Mouse (Mus musculus) testis, adult 2 months (tissue): Measurements from ENCODE around the gene Zdhhc16. TPM values are rescaled to one million over a fixed set of nuclear protein-coding genes. Genes with fewer than 3 reads are reported as not detected.

Source experiments
- H3K27ac ChIP-seq: fragments of 200-500 bp; 2 replicates; pipeline ENCODE4 v1.5.1; 2012; ENCODE audit warnings: low read depth, low read length; ENCODE audit not compliant: control insufficient read depth, insufficient read depth
- H3K27me3 ChIP-seq: fragments of 200-500 bp; 2 replicates; pipeline ENCODE4 v1.6.1; 2012; ENCODE audit warnings: mild to moderate bottlenecking, low read length, moderate library complexity; ENCODE audit not compliant: control insufficient read depth, insufficient read depth
- H3K36me3 ChIP-seq: fragments of 200-500 bp; 2 replicates; pipeline ENCODE4 v1.6.1; 2012; ENCODE audit warnings: mild to moderate bottlenecking, low read length; ENCODE audit not compliant: control insufficient read depth, insufficient read depth
- H3K4me1 ChIP-seq: fragments of 200-500 bp; 2 replicates; pipeline ENCODE4 v1.6.1; 2012; ENCODE audit warnings: low read length; ENCODE audit not compliant: control insufficient read depth, insufficient read depth
- H3K4me3 ChIP-seq: fragments of 200-500 bp; 2 replicates; pipeline ENCODE4 v1.5.1; 2012; ENCODE audit warnings: low read depth, mild to moderate bottlenecking, low read length, moderate library complexity, mixed read lengths; ENCODE audit not compliant: control insufficient read depth
- CTCF ChIP-seq: fragments of 200-500 bp; IDR thresholded peaks from 2 replicates; pipeline ENCODE4 v1.5.1; 2012; ENCODE audit warnings: low read depth, mild to moderate bottlenecking, inconsistent platforms, low read length, moderate library complexity; ENCODE audit not compliant: control insufficient read depth, insufficient read depth, insufficient replicate concordance
- POLR2A ChIP-seq: fragments of 200-500 bp; IDR thresholded peaks from 2 replicates; pipeline ENCODE4 v1.6.1; 2012; ENCODE audit warnings: low read depth, mild to moderate bottlenecking, inconsistent platforms, low read length, moderate library complexity; ENCODE audit not compliant: control insufficient read depth
- polyA plus RNA-seq: library from polyadenylated mRNA; depleted of rRNA; stranded (reverse); fragments of >200 nt; gene quantifications from 2 replicates; pipeline ENCODE4 v1.2.3, GENCODE M21; 2012

Zdhhc16 gene
- polyA plus RNA-seq, 1 experiment: 44.9 TPM

GRCm38 (mm10) chr19:41981595-41981927 is 48.3 kb downstream of the Zdhhc16 start, which contains the start of gene Ubtd1:
Gene Ubtd1, plus strand, starts transcription at chr19:41981763.
- TF ChIP-seq CTCF: no peak
- 0 out of 2 replicates have a peak, but pooled peaks have one; percentile 8 for TF ChIP-seq POLR2A
- H3K4me1 ChIP-seq: peaks cover 3% of the 10 kb centered on the region
- H3K4me3 ChIP-seq: peak within 1 kb of the TSS; percentile 89

DNA sequence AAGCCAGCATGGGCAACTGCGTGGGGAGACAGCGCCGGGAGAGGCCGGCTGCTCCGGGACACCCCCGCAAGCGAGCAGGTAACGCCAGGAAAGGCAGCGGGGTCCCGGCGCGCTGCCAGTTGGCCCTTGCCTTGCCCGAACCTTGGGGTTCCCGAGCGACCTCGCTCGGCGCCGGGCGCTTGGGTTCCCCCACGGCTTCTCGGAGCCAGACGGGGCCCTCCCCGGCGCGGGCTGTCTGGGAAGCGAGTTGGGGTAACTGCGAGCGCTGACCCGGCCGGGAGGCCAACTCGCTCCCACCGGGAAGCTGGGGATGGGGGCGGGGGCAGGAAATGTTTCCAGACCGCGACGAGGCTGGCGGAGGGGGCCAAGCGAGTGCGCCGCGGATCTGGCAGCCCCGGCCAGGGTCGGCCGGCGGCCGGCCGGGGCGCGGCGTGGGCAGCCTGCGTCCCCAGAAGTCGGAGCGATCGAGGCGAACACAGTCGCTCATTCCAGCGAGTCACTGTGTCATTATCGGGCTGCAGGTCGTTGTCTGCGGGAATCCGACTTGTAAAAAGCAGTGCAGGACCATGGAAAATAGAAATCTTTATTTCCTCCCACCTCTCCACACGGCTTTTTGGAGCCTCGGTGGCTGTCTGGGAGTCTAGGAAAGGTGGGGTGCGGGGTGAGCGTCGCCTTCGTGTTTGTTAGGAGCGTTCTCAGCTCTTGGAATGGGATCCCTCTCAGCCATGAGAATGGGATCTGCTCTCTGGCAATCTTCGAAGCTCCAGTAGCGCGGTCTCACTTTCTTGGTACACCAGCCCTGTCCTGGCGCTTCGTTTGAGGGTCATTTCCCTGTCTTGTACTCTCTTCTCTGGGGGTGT is 48.9 kb downstream of the Zdhhc16 start:
- H3K36me3 ChIP-seq: peaks cover 3% of the 10 kb centered on the region
- no peak for TF ChIP-seq CTCF
- peak overlapping the region; percentile 90 for H3K27ac ChIP-seq
- peaks cover 3% of the 10 kb centered on the region for H3K4me1 ChIP-seq
- H3K4me3 ChIP-seq: peak overlapping the region; percentile 89
- H3K27me3 ChIP-seq: no peaks in the 10 kb centered on the region

More at GRCm38 (mm10) chr19:41981595-41981927, 48.3 kb downstream of the Zdhhc16 start, which contains the start of gene Ubtd1:
- Histone ChIP-seq H3K27me3 (no peaks in the 10 kb centered on the region), H3K36me3 (peaks cover 1% of the 10 kb centered on the region), H3K27ac (peak within 1 kb of the TSS; percentile 90)

DNA sequence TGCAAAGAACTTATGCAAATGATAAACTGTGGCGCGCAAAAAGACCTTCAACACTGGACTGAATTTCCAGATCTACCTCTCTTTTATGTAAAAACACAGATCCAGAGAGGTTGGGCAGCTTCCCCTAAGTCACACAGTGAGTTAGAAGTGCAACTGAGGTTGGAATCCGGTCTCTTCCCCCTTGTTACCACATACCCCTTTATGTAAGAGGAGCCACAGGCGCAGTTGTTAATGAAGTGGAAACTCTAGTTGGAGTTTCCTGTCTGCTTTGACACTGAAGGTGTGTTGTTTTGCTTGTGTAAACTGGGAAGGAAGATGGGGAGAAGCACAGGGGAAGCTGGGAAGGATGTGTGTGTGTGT is 49.5 kb downstream of the Zdhhc16 start:
- peak overlapping the region; percentile 90; the same call in 1 of the 2 replicates for H3K27ac ChIP-seq
- no peak for TF ChIP-seq CTCF
- no peak for TF ChIP-seq POLR2A
- peaks cover 3% of the 10 kb centered on the region for H3K36me3 ChIP-seq
- no peaks in the 10 kb centered on the region for H3K27me3 ChIP-seq
- peaks cover 3% of the 10 kb centered on the region for H3K4me1 ChIP-seq
- peak overlapping the region; percentile 89 for H3K4me3 ChIP-seq

DNA sequence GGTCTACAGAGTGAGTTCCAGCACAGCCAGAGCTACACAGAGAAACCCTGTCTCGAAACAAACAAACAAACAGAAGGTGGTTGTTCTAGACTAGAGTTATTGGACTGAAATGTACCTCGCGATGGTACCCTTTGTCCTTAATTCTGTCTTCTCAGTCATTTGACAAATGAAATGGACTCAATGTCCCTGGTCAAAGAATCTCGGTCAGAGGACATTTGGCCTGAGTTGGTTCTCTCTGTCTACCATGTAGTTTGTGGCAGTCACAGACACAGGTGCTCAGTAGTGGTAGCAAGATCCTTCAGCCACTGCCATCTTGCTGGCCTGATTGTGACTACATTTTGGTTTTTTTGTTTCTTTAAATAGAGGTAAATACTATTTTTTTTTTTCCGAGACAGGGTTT is 52.7 kb downstream of the Zdhhc16 start:
- no peak for TF ChIP-seq POLR2A
- no peak for TF ChIP-seq CTCF
- Histone ChIP-seq H3K4me1 (peaks cover 3% of the 10 kb centered on the region), H3K27ac (no peak overlapping the region), H3K36me3 (peaks cover 3% of the 10 kb centered on the region), H3K27me3 (no peaks in the 10 kb centered on the region), H3K4me3 (no peak overlapping the region)

GRCm38 (mm10) chr19:41987206-41987605 is 53.9 kb downstream of the Zdhhc16 start:
- no peaks in the 10 kb centered on the region for H3K27me3 ChIP-seq
- H3K4me1 ChIP-seq: peaks cover 3% of the 10 kb centered on the region
- TF ChIP-seq POLR2A (no peak), CTCF (no peak)
- H3K36me3 ChIP-seq: peaks cover 1% of the 10 kb centered on the region; the same call in 1 of the 2 replicates
- no peak overlapping the region for H3K4me3 ChIP-seq
- H3K27ac ChIP-seq: no peak overlapping the region

DNA sequence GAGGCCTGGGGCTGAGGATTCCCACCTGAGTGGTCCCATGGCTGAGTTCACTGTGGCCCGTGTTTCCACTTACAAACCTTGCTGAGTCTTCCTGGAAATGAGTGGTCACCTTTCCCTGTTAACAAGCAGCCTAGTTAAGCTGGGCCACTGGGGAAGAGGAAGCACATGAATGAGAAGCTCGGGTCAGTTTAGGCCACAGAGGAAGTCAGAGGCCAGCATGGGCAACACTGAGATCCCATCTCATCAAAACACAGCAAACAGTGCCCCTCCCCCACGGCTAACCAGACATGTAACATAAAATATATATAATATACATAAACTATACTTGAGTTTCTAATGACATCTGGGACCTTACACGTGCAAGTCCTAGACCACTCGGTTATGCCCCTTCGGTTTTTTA is 56.5 kb downstream of the Zdhhc16 start:
- Histone ChIP-seq H3K36me3 (peaks cover 1% of the 10 kb centered on the region; the same call in 1 of the 2 replicates), H3K27ac (no peak overlapping the region), H3K4me3 (no peak overlapping the region), H3K27me3 (no peaks in the 10 kb centered on the region), H3K4me1 (no peaks in the 10 kb centered on the region)
- TF ChIP-seq POLR2A (no peak), CTCF (no peak)

GRCm38 (mm10) chr19:41991926-41992477 is 58.7 kb downstream of the Zdhhc16 start:
- TF ChIP-seq POLR2A: no peak
- no peak for TF ChIP-seq CTCF
- Histone ChIP-seq H3K27me3 (no peaks in the 10 kb centered on the region), H3K27ac (no peak overlapping the region), H3K4me3 (no peak overlapping the region), H3K36me3 (peaks cover 1% of the 10 kb centered on the region; the same call in 1 of the 2 replicates), H3K4me1 (no peaks in the 10 kb centered on the region)
